Comparison of ENCODE assay signal across 22 mouse cellular contexts in the genomic region with DNA sequence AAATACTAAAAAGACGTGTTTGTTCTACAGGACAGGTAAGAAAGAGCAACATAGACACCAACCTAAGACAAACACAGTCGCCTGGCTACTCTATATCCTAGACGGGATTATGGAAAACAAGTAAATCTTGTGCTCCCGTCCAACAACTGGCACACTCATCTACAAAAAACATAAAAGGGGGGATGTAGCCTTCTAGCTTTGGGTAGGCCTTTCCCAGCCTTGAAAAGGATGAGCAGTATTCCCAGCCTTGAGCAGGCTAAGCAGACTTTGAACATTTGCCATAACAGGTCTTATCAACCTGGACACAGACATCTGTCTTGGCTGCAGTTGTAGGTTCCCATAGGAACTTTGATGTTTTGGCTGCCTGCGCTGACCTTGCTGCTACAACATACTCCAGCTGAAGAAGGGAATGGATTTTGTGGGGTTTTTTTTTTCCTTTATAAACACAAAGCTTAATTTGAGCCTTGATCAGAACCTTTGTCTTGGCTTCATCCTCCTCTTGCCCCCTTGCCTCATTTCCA. TPM values are rescaled to one million over a fixed set of nuclear protein-coding genes. Genes with fewer than 3 reads are reported as not detected.
"Had no signal": no experiment of that assay in that cellular context is flagged by ENCODE, and none has a peak within 500 bp of the region (broad histone marks: within the 10 kb centered on the region; RNA-seq: fewer than 3 reads in every experiment).

No protein-coding gene starts in this region.

- H3K36me3 ChIP-seq: midbrain, embryonic 13.5 days; neural tube, embryonic 13.5 days had no signal

- H3K27ac ChIP-seq: liver, embryonic 14.5 days; macrophage; midbrain, embryonic 13.5 days; neural tube, embryonic 13.5 days; stomach, postnatal 0 days had no signal

- H3K9ac ChIP-seq: liver, embryonic 14.5 days; liver, postnatal 0 days; lung, embryonic 14.5 days; midbrain, embryonic 13.5 days; neural tube, embryonic 13.5 days had no signal

- H3K4me3 ChIP-seq: midbrain, embryonic 13.5 days; myocyte; neural tube, embryonic 13.5 days had no signal

- DNase-seq: kidney, adult 9 months; kidney, postnatal 14 days; kidney, postnatal 4 days; liver, postnatal 0 days; lung, embryonic 14.5 days; right cerebral cortex, adult 18-20 months; right cerebral cortex, postnatal 14 days; right cerebral cortex, postnatal 4 days; thymus, adult 2 months; thymus, postnatal 14 days had no signal

- H3K27me3 ChIP-seq: midbrain, embryonic 13.5 days had no signal

- H3K4me1 ChIP-seq: midbrain, embryonic 13.5 days had no signal

- H3K9me3 ChIP-seq: midbrain, embryonic 13.5 days; neural tube, embryonic 13.5 days had no signal

RNA-seq across cellular contexts. Expression of gene Serpinb6c, which starts 35.8 kb away (rescaled TPM):
- total RNA-seq: megakaryocyte, adult 5-6 weeks; monocyte, adult 5-6 weeks; neutrophil, adult 5-6 weeks had no signal
- polyA plus RNA-seq: liver, adult 2 months; liver, embryonic 14.5 days; liver, postnatal 0 days; lung, embryonic 14.5 days; lung, postnatal 0 days; macrophage; midbrain, embryonic 13.5 days; stomach, embryonic 14.5 days had no signal
